Mouse (Mus musculus): ENCODE measurements around the gene Hs3st6. TPM values are rescaled to one million over a fixed set of nuclear protein-coding genes. Genes with fewer than 3 reads are reported as not detected.

Hs3st6 gene
- not detected in 2 replicates for polyA plus RNA-seq (2015; fragmentation: Nextera tagmentation; extraction: Ambion mirVana)

DNA sequence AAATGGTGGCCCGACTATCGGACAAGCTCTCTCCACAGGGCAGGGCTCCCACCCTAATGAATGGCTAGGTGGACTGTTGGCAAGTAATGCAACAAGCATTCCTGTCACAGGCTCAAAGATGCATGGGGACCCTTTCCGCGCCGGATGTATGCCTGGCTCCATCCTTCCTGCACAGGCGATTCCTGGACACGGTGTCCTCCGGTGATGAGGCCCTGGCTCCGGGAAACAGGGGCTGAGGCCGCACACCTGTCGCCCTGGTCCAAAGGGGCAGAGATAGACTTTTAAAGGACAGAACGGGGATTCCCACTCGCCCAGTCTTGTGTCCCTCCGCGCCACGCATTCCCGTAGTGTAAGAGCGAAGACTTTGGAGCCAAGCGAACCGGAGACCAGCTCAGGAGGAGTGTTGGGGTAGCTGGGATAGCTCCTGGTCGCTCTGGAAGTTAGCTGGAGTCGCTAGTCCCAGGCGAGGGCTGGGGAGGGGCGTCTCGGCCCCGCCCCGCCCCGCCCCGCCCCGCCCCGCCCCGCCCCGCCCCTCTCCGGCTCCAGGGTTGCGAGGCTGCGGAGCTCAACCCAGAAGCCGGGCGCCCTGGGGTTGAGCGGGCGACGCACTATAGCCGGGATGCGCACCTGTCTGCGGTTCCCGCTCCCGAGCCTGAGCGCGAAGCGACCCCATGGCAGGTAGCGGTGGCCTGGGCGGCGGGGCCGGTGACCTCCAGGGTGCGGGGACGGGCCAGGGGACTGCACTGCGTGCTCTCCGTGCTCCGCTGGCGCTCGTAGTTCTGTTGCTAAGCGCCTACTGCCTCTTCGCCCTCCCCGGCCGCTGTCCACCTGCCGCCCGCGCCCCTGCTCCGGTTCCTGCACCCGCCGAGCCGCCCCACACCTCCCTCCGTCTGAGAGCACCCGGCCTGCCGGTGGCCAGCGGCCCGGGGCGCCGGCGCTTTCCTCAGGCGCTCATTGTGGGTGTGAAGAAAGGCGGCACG is at the start of gene Hs3st6:
TSS of gene Hs3st6 (plus strand) at position 574 of the 980 bp plus-strand sequence.
- peaks cover 11% of the 10 kb centered on the region for H3K4me1 ChIP-seq (ENCODE audit: control insufficient read depth, insufficient read depth, low read length)
- ATAC-seq, result no peak
- WGBS, result under 1% methylated on average over 68 of the region's 82 CpGs
- peak within 1 kb of the TSS; percentile 79 for H3K4me2 ChIP-seq (ENCODE audit: low read length)
- no peaks in the 10 kb centered on the region for H3K36me3 ChIP-seq (ENCODE audit: control insufficient read depth, insufficient read depth, low read length)
- H3K4me3 ChIP-seq (ENCODE audit: low read depth, low read length), result peak within 1 kb of the TSS; percentile 38
- peaks cover 62% of the 10 kb centered on the region for H3K27me3 ChIP-seq (ENCODE audit: control insufficient read depth, insufficient read depth, low read depth, low read length)
- no peak within 1 kb of the TSS for H3K27ac ChIP-seq (ENCODE audit: low read length)
- peak within 1 kb of the TSS; percentile 55 for H3K9ac ChIP-seq (ENCODE audit: low read depth, low read length)
- no peaks in the 10 kb centered on the region for H3K9me3 ChIP-seq (replicated peaks; ENCODE audit: control insufficient read depth, low read length, poor library complexity, severe bottlenecking)

DNA sequence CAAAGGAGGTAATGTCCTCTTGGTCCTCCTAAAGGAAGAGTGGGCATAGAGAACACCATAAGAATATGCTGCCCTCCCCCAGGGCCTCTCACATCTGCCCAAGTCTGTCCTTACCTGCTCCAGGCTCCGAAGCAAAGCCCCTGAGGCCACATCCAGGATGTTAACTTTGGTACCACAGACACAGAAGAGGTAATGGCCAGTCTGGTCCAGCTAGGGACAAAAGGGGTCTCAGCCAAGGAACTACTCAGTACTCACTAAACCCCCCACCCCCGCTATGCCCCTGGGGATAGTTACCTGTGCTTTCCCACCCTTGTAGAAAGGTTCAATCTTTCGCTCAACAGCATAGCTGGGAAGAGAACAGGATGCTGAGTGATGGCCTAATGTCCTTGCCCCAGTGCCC is 47.0 kb upstream of the Hs3st6 start:
- H3K36me3 ChIP-seq (ENCODE audit: control insufficient read depth, insufficient read depth, low read length), result peaks cover 27% of the 10 kb centered on the region
- H3K9ac ChIP-seq (ENCODE audit: low read depth, low read length), result no peak overlapping the region
- no peak overlapping the region for H3K27ac ChIP-seq (ENCODE audit: low read length)
- 93% methylated on average over 3 of the region's 3 CpGs for WGBS
- no peak for ATAC-seq
- H3K9me3 ChIP-seq (replicated peaks; ENCODE audit: control insufficient read depth, low read length, poor library complexity, severe bottlenecking), result no peaks in the 10 kb centered on the region
- no peak overlapping the region for H3K4me3 ChIP-seq (ENCODE audit: low read depth, low read length)
- H3K4me2 ChIP-seq (ENCODE audit: low read length), result no peak overlapping the region
- peaks cover 10% of the 10 kb centered on the region for H3K4me1 ChIP-seq (ENCODE audit: control insufficient read depth, insufficient read depth, low read length)
- no peaks in the 10 kb centered on the region for H3K27me3 ChIP-seq (ENCODE audit: control insufficient read depth, insufficient read depth, low read depth, low read length)

- Histone ChIP-seq H3K4me1 (ENCODE audit: control insufficient read depth, insufficient read depth, low read length) (peaks cover 10% of the 10 kb centered on the region), H3K4me3 (ENCODE audit: low read depth, low read length) (peak within 1 kb of the TSS; percentile 81), H3K27ac (ENCODE audit: low read length) (peak within 1 kb of the TSS; percentile 76), H3K9me3 (replicated peaks; ENCODE audit: control insufficient read depth, low read length, poor library complexity, severe bottlenecking) (no peaks in the 10 kb centered on the region), H3K27me3 (ENCODE audit: control insufficient read depth, insufficient read depth, low read depth, low read length) (no peaks in the 10 kb centered on the region), H3K4me2 (ENCODE audit: low read length) (peak within 1 kb of the TSS; percentile 89), H3K9ac (ENCODE audit: low read depth, low read length) (peak within 1 kb of the TSS; percentile 80), H3K36me3 (ENCODE audit: control insufficient read depth, insufficient read depth, low read length) (peaks cover 17% of the 10 kb centered on the region)
- peak; percentile 89 for ATAC-seq
- WGBS, result 4% methylated on average over 32 of the region's 32 CpGs
Observed at GRCm38 (mm10) chr17:24706982-24707800, 45.6 kb upstream of the Hs3st6 start, which contains the start of gene Tbl3. Gene Tbl3 (minus strand): TSS chr17:24707660.

DNA sequence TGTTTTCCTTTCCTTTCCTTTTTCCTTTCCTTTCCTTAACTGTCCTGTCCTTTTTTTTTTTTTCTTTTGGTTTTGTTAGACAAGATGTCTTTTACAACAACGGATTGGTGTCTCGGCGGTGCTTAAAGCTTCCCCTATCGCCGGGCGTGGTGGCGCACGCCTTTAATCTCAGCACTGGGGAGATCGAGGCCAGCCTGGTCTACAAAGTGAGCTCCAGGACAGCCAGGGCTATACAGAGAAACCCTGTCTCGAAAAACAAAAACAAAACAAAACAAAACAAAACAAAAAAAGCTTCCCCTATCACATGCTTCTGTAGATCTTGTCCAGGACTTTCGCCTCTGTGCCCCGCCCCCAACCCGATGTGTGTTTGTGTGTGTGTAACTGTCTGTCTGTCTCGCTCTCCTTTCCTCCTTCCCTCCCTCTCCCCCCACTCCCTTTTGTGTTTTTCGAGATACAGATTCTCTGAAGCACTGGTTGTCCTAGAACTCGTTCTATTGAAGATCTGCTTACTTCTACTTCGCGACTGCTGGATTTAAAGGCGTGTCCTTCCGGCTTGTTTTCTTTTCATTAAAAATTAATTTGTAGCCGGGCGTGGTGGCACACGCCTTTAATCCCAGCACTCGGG is 44.9 kb upstream of the Hs3st6 start:
- peaks cover 10% of the 10 kb centered on the region for H3K4me1 ChIP-seq (ENCODE audit: control insufficient read depth, insufficient read depth, low read length)
- 0 out of 2 replicates have a peak, but pooled peaks have one; percentile 41 for ATAC-seq
- H3K4me2 ChIP-seq (ENCODE audit: low read length), result peak overlapping the region; percentile 89
- H3K4me3 ChIP-seq (ENCODE audit: low read depth, low read length), result peak overlapping the region; percentile 81
- peak overlapping the region; percentile 76 for H3K27ac ChIP-seq (ENCODE audit: low read length)
- H3K9ac ChIP-seq (ENCODE audit: low read depth, low read length), result peak overlapping the region; percentile 80
- WGBS, result 7% methylated on average over 24 of the region's 24 CpGs
- H3K36me3 ChIP-seq (ENCODE audit: control insufficient read depth, insufficient read depth, low read length), result peaks cover 15% of the 10 kb centered on the region
- no peaks in the 10 kb centered on the region for H3K27me3 ChIP-seq (ENCODE audit: control insufficient read depth, insufficient read depth, low read depth, low read length)
- H3K9me3 ChIP-seq (replicated peaks; ENCODE audit: control insufficient read depth, low read length, poor library complexity, severe bottlenecking), result no peaks in the 10 kb centered on the region

- no peaks in the 10 kb centered on the region for H3K27me3 ChIP-seq (ENCODE audit: control insufficient read depth, insufficient read depth, low read depth, low read length)
- no peaks in the 10 kb centered on the region for H3K9me3 ChIP-seq (replicated peaks; ENCODE audit: control insufficient read depth, low read length, poor library complexity, severe bottlenecking)
- WGBS, result 30% methylated on average over 2 of the region's 2 CpGs
- no peak overlapping the region for H3K27ac ChIP-seq (ENCODE audit: low read length)
- peaks cover 12% of the 10 kb centered on the region for H3K36me3 ChIP-seq (ENCODE audit: control insufficient read depth, insufficient read depth, low read length)
- H3K9ac ChIP-seq (ENCODE audit: low read depth, low read length), result no peak overlapping the region
- H3K4me2 ChIP-seq (ENCODE audit: low read length), result no peak overlapping the region
- ATAC-seq, result no peak
- no peak overlapping the region for H3K4me3 ChIP-seq (ENCODE audit: low read depth, low read length)
- H3K4me1 ChIP-seq (ENCODE audit: control insufficient read depth, insufficient read depth, low read length), result peaks cover 10% of the 10 kb centered on the region
Observed at GRCm38 (mm10) chr17:24708646-24709045, 44.1 kb upstream of the Hs3st6 start.

DNA sequence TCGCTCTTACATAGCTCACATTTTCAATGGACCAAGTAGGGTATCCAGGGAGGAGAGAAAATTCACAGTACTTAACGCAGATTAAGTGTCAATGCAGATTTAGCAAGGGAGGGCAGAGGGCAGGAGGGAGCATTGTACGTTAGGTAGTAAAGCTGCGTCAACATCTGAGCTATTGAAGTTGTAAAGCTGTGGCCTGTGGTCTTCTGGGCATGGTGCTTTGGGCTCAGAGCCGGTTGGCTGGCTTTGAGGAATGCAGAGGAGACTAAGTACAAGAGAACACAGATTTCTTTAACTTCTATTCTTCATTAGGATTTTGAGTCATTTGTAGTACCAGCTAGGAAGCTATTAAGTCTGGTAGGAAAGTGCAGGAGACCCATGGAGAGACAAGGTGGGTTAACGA is 37.2 kb upstream of the Hs3st6 start:
- H3K27me3 ChIP-seq (ENCODE audit: control insufficient read depth, insufficient read depth, low read depth, low read length), result no peaks in the 10 kb centered on the region
- H3K4me2 ChIP-seq (ENCODE audit: low read length), result no peak overlapping the region
- H3K9me3 ChIP-seq (replicated peaks; ENCODE audit: control insufficient read depth, low read length, poor library complexity, severe bottlenecking), result no peaks in the 10 kb centered on the region
- no peak overlapping the region for H3K27ac ChIP-seq (ENCODE audit: low read length)
- WGBS, result 19% methylated on average over 6 of the region's 6 CpGs
- peaks cover 4% of the 10 kb centered on the region; the same call in 1 of the 2 replicates for H3K4me1 ChIP-seq (ENCODE audit: control insufficient read depth, insufficient read depth, low read length)
- no peak for ATAC-seq
- H3K36me3 ChIP-seq (ENCODE audit: control insufficient read depth, insufficient read depth, low read length), result no peaks in the 10 kb centered on the region; the same call in 1 of the 2 replicates
- no peak overlapping the region for H3K9ac ChIP-seq (ENCODE audit: low read depth, low read length)
- H3K4me3 ChIP-seq (ENCODE audit: low read depth, low read length), result no peak overlapping the region

- WGBS, result 93% methylated on average over 15 of the region's 15 CpGs
- no peak for ATAC-seq
- H3K9me3 ChIP-seq (replicated peaks; ENCODE audit: control insufficient read depth, low read length, poor library complexity, severe bottlenecking), result no peaks in the 10 kb centered on the region
- H3K4me3 ChIP-seq (ENCODE audit: low read depth, low read length), result no peak overlapping the region
- no peak overlapping the region for H3K9ac ChIP-seq (ENCODE audit: low read depth, low read length)
- no peak overlapping the region for H3K4me2 ChIP-seq (ENCODE audit: low read length)
- no peak overlapping the region for H3K27ac ChIP-seq (ENCODE audit: low read length)
- H3K4me1 ChIP-seq (ENCODE audit: control insufficient read depth, insufficient read depth, low read length), result peaks cover 8% of the 10 kb centered on the region; the same call in 1 of the 2 replicates
- H3K27me3 ChIP-seq (ENCODE audit: control insufficient read depth, insufficient read depth, low read depth, low read length), result no peaks in the 10 kb centered on the region
- H3K36me3 ChIP-seq (ENCODE audit: control insufficient read depth, insufficient read depth, low read length), result peaks cover under 1% of the 10 kb centered on the region
Observed at GRCm38 (mm10) chr17:24716166-24716682, 36.6 kb upstream of the Hs3st6 start.

- H3K4me3 ChIP-seq (ENCODE audit: low read depth, low read length), result no peak within 1 kb of the TSS; the same call in 1 of the 2 replicates
- 0 out of 2 replicates have a peak within 1 kb of the TSS, but pooled peaks have one; percentile 89 for H3K9ac ChIP-seq (ENCODE audit: low read depth, low read length)
- peaks cover 17% of the 10 kb centered on the region for H3K4me1 ChIP-seq (ENCODE audit: control insufficient read depth, insufficient read depth, low read length)
- ATAC-seq, result no peak
- no peak within 1 kb of the TSS for H3K27ac ChIP-seq (ENCODE audit: low read length)
- no peaks in the 10 kb centered on the region for H3K27me3 ChIP-seq (ENCODE audit: control insufficient read depth, insufficient read depth, low read depth, low read length)
- H3K4me2 ChIP-seq (ENCODE audit: low read length), result peak within 1 kb of the TSS; percentile 47
- no peaks in the 10 kb centered on the region for H3K9me3 ChIP-seq (replicated peaks; ENCODE audit: control insufficient read depth, low read length, poor library complexity, severe bottlenecking)
- peaks cover 8% of the 10 kb centered on the region for H3K36me3 ChIP-seq (ENCODE audit: control insufficient read depth, insufficient read depth, low read length)
- WGBS, result 86% methylated on average over 4 of the region's 4 CpGs
Observed at GRCm38 (mm10) chr17:24717943-24718342, 34.8 kb upstream of the Hs3st6 start, which contains the start of the genes Rnf151 and Rps2. Gene Rnf151 (minus strand): TSS chr17:24718063. Gene Rps2 (plus strand): TSS chr17:24718116.

Measured in midbrain, embryonic 16.5 days (tissue).